Mouse (Mus musculus) E14TG2a.4 (cell line): ENCODE measurements around the gene Ggt5.

Experiments used
- H3K27me3 ChIP-seq: 2 replicates; pipeline ENCODE4 v1.6.1; 2014; ENCODE audit warnings: low read length, control low read depth; ENCODE audit not compliant: insufficient read depth
- H3K36me3 ChIP-seq: 2 replicates; pipeline ENCODE4 v1.6.1; 2014; ENCODE audit warnings: low read length, control low read depth; ENCODE audit not compliant: insufficient read depth
- H3K4me1 ChIP-seq: replicated peaks from 2 replicates; pipeline ENCODE4 v1.6.1; 2014; ENCODE audit warnings: low read depth, low read length, control low read depth
- H3K4me3 ChIP-seq: replicated peaks from 2 replicates; pipeline ENCODE4 v1.5.1; 2014; ENCODE audit warnings: mild to moderate bottlenecking, low read length
- H3K9me3 ChIP-seq: 2 replicates; pipeline ENCODE4 v1.6.1; 2014; ENCODE audit warnings: low read length, control low read depth
- CTCF ChIP-seq: conservative IDR thresholded peaks from 2 replicates; pipeline ENCODE4 v1.5.1; 2014; ENCODE audit warnings: low read length
- NANOG ChIP-seq: IDR thresholded peaks from 2 replicates; pipeline ENCODE4 v1.6.1; 2014; ENCODE audit warnings: borderline replicate concordance, low read length, mixed read lengths
- POU5F1 ChIP-seq: IDR thresholded peaks from 2 replicates; pipeline ENCODE4 v1.6.1; 2014; ENCODE audit warnings: low read length, borderline replicate concordance

Ggt5 gene

GRCm38 (mm10) chr10:75571937-75572336 lies 17.2 kb upstream of the Ggt5 start:
- H3K9me3 ChIP-seq: no peaks in the 10 kb centered on the region
- no peak for TF ChIP-seq NANOG
- TF ChIP-seq CTCF: no peak
- no peak for TF ChIP-seq POU5F1
- H3K4me1 ChIP-seq: peaks cover 55% of the 10 kb centered on the region
- 0 out of 2 replicates have a peak, but pooled peaks cover 4% of the 10 kb centered on the region for H3K36me3 ChIP-seq
- H3K4me3 ChIP-seq: no peak overlapping the region
- H3K27me3 ChIP-seq: peaks cover 24% of the 10 kb centered on the region

GRCm38 (mm10) chr10:75573181-75573580 lies 16.0 kb upstream of the Ggt5 start:
- Histone ChIP-seq H3K4me1 (peaks cover 45% of the 10 kb centered on the region), H3K4me3 (no peak overlapping the region), H3K36me3 (0 out of 2 replicates have a peak, but pooled peaks cover 4% of the 10 kb centered on the region), H3K27me3 (peaks cover 19% of the 10 kb centered on the region), H3K9me3 (no peaks in the 10 kb centered on the region)
- no peak for TF ChIP-seq CTCF
- no peak for TF ChIP-seq NANOG
- TF ChIP-seq POU5F1: no peak

- peaks cover 38% of the 10 kb centered on the region for H3K4me1 ChIP-seq
- H3K9me3 ChIP-seq: no peaks in the 10 kb centered on the region
- TF ChIP-seq NANOG (no peak), POU5F1 (no peak), CTCF (no peak)
- no peak overlapping the region for H3K4me3 ChIP-seq
- peaks cover 12% of the 10 kb centered on the region for H3K27me3 ChIP-seq
- 0 out of 2 replicates have a peak, but pooled peaks cover 4% of the 10 kb centered on the region for H3K36me3 ChIP-seq
Measured at GRCm38 (mm10) chr10:75573965-75574364, 15.2 kb upstream of the Ggt5 start.

- H3K36me3 ChIP-seq: 0 out of 2 replicates have a peak, but pooled peaks cover 10% of the 10 kb centered on the region
- peaks cover 4% of the 10 kb centered on the region; the same call in 1 of the 2 replicates for H3K27me3 ChIP-seq
- no peaks in the 10 kb centered on the region for H3K4me1 ChIP-seq
- TF ChIP-seq POU5F1: no peak
- no peak for TF ChIP-seq NANOG
- no peak for TF ChIP-seq CTCF
- no peaks in the 10 kb centered on the region for H3K9me3 ChIP-seq
- no peak overlapping the region for H3K4me3 ChIP-seq
Measured at GRCm38 (mm10) chr10:75579129-75579528, 10.0 kb upstream of the Ggt5 start.

- peak overlapping the region; percentile 62 for H3K4me3 ChIP-seq
- 0 out of 2 replicates have a peak, but pooled peaks cover 8% of the 10 kb centered on the region for H3K36me3 ChIP-seq
- H3K9me3 ChIP-seq: no peaks in the 10 kb centered on the region
- H3K4me1 ChIP-seq: peaks cover 24% of the 10 kb centered on the region
- TF ChIP-seq POU5F1 (no peak), CTCF (peak; percentile 90)
- H3K27me3 ChIP-seq: peaks cover 3% of the 10 kb centered on the region; the same call in 1 of the 2 replicates
Measured at GRCm38 (mm10) chr10:75585876-75586552, 3.1 kb upstream of the Ggt5 start.

- H3K27me3 ChIP-seq: peaks cover 3% of the 10 kb centered on the region; the same call in 1 of the 2 replicates
- H3K4me1 ChIP-seq: peaks cover 24% of the 10 kb centered on the region
- 0 out of 2 replicates have a peak, but pooled peaks cover 3% of the 10 kb centered on the region for H3K36me3 ChIP-seq
- no peaks in the 10 kb centered on the region for H3K9me3 ChIP-seq
- no peak for TF ChIP-seq NANOG
- TF ChIP-seq POU5F1: no peak
- no peak for TF ChIP-seq CTCF
- H3K4me3 ChIP-seq: no peak overlapping the region; the same call in 1 of the 2 replicates
Measured at GRCm38 (mm10) chr10:75586553-75586879, 2.6 kb upstream of the Ggt5 start.

GRCm38 (mm10) chr10:75587781-75588180 lies 1.4 kb upstream of the Ggt5 start:
- TF ChIP-seq POU5F1 (no peak), NANOG (no peak), CTCF (no peak)
- H3K36me3 ChIP-seq: no peaks in the 10 kb centered on the region
- H3K9me3 ChIP-seq: no peaks in the 10 kb centered on the region
- H3K27me3 ChIP-seq: peaks cover 3% of the 10 kb centered on the region; the same call in 1 of the 2 replicates
- no peak overlapping the region for H3K4me3 ChIP-seq
- H3K4me1 ChIP-seq: peaks cover 24% of the 10 kb centered on the region

- TF ChIP-seq POU5F1 (no peak), CTCF (no peak), NANOG (no peak)
- peaks cover 24% of the 10 kb centered on the region for H3K4me1 ChIP-seq
Measured at GRCm38 (mm10) chr10:75588336-75588735, 804 bp upstream of the Ggt5 start.

More at GRCm38 (mm10) chr10:75588336-75588735, 804 bp upstream of the Ggt5 start:
- no peak overlapping the region for H3K4me3 ChIP-seq
- no peaks in the 10 kb centered on the region for H3K9me3 ChIP-seq
- H3K27me3 ChIP-seq: peaks cover 3% of the 10 kb centered on the region; the same call in 1 of the 2 replicates
- H3K36me3 ChIP-seq: no peaks in the 10 kb centered on the region
